Mouse (Mus musculus): ENCODE results near the gene Nfatc3. TPM values are rescaled to one million over a fixed set of nuclear protein-coding genes. Genes with fewer than 3 reads are reported as not detected.
"Not testable (repeated sequence)": the region's sequence is repeated elsewhere in the genome, so short reads cannot be mapped to it uniquely, and the experiment has no call there.

Gene Nfatc3
- total RNA-seq (2021), result 10 to 100 TPM; 37.1 to 40.6 TPM
- long read RNA-seq, experiment 1, full-length matches to known transcripts, result 9 of 17 reads
- long read RNA-seq, experiment 1, partial matches to known transcripts, result 4 of 17 reads
- long read RNA-seq, experiment 1, other reads (novel, unspliced or antisense), result 4 of 17 reads
- long read RNA-seq, experiment 2, full-length matches to known transcripts, result 9 of 23 reads
- long read RNA-seq, experiment 2, partial matches to known transcripts, result 5 of 23 reads
- long read RNA-seq, experiment 2, other reads (novel, unspliced or antisense), result 9 of 23 reads

DNA sequence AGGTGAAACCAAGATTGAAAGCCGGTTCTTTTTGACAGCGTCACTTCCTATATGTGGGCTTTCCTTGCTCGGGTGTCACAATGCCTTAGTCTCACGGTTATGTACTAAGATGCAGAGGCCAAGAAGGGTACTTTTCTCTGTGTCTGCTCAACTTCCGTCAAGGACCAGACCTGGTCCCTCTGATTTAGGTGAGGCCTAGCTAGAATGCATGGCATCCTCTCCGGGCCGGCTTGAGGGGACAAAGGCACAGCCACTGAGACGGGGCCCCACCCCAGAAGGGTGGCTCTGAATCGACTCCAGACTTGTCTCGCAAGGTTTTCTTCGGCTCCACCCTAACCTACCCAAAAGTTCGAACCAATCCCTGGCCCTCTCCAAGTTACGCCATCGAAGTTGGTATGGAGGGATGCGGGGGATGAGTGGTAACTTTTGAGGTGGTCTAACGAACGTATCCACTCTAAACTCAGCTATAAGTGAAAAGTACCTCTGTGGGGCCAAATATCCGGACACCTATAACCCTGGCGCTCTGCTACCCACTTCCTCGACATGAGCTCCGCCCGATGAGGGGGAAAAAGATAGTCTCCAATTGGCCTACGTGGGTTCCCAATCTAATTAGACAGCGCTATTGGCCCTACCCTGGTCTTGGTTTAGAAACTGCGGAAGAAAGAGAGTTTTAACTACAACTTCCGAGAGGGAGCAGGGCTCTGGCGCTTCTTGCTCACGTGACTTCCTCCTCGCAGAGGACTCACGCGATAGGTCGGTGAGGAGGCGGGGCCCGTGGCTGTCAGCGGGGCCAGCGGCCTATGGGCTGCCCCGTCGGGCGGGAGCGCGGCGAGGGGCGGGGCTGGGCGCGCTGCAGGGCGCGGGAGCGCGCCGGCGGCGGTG lies at the start of gene Nfatc3:
Gene Nfatc3, plus strand, starts transcription at position 110 of the 882 bp plus-strand sequence.
- peak; percentile 92 to 97 for DNase-seq (ENCODE audit: low spot score in 2 of 2)

GRCm38 (mm10) chr8:106010748-106011642 lies 47.6 kb upstream of the Nfatc3 start:
- DNase-seq (ENCODE audit: low spot score in 2 of 2), result peak; percentile 80 to 93

DNA sequence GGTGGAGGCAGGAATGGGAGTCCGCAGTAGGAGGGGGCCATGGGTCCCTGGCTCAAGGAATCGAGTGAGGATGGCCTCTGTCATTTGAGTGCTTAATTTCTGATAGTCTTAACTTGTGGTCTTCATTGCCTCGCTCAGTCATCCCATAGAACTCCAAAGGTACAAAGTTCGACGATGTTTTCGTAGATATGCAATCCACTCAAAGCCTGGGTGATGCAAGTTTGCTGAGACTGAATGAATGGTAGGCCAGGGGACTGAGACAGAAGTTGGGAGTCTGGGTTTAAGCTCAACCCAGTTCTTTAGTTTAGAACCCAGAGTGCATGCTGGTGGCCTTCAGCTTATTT lies 47.0 kb upstream of the Nfatc3 start, which contains the start of gene Ddx28:
Gene Ddx28, minus strand, starts transcription at position 240 of the 344 bp plus-strand sequence.
- no peak for DNase-seq (ENCODE audit: low spot score in 2 of 2)

DNA sequence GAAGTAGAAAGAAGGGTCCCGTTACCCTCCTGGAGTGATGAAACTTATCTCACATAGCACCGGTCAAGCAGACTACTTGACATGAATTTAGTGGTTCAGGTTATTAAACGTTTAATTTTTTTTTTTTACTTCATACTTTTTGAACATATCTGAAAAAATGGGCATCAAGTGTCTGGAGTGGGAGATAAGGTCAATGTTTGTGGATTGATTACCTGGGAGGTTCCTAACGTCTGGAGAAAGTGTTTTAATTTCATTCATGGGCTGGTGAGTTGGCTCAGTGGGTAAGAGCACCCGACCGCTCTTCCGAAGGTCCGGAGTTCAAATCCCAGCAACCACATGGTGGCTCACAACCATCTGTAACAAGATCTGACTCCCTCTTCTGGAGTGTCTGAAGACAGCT lies 46.4 kb upstream of the Nfatc3 start:
- not testable (repeated sequence) for DNase-seq (ENCODE audit: low spot score in 2 of 2)

GRCm38 (mm10) chr8:106016284-106016683 lies 42.4 kb upstream of the Nfatc3 start:
- no peak for DNase-seq (ENCODE audit: low spot score in 2 of 2)

DNA sequence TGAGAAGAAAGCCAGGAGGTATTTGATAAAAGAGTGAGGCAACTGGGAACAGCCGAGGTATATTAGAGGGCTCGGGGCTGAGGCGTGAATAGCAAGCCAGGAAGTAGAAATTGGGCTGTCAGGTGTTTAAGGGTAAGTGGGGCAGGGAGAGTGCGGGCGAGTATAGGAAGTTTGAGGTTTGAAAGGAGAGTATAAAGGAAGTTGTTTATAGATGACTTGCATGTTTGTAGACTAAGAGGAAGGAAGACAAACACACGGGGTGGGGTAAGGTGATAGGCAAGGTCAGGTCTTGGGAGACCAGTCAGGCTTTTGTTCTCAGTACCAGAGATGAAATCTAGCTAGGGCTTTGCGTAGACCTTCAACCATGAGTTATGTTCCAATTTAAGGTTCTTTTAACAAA lies 41.5 kb upstream of the Nfatc3 start:
- DNase-seq (ENCODE audit: low spot score in 2 of 2), result no peak

DNA sequence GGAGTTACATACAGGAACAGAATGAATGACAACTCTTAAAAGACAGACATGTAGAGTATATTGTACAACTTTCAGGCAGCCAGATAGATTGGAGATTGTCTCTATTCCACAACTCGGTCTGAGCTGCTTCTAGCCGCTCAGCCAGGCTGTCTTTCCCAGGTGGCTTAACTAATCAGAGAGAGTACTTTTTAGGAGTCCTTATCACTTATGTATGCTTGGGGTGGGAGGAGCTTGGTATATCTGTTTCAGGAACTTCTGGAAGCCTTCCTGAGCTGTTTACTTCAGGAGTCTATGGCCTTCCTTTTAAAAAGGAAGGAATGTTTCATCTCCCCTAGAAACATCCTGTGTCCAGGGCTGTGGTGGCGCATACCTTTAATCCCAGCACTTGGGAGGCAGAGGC lies 40.6 kb upstream of the Nfatc3 start:
- DNase-seq (ENCODE audit: low spot score in 2 of 2), result no peak

DNA sequence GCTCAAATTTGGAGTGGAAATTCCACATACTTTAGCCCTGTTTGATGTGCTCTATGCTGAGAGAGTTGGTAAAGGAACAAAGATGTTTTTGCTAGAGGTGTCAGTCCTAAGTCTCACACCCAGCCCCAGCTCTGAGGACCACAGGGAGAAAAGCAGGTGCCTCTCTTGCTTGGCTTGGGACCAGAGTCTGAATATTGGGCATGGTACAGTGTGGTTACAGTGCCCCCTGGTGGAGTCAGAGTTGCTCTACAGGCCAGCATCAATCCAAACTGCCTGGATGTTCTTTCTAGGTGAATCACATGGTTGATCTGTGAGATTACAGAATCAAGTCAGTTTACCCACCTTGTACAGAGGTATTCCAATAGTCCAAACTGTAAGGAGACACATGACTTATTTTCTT lies 36.2 kb upstream of the Nfatc3 start:
- DNase-seq (ENCODE audit: low spot score in 2 of 2), result peak; percentile 54 to 67

DNA sequence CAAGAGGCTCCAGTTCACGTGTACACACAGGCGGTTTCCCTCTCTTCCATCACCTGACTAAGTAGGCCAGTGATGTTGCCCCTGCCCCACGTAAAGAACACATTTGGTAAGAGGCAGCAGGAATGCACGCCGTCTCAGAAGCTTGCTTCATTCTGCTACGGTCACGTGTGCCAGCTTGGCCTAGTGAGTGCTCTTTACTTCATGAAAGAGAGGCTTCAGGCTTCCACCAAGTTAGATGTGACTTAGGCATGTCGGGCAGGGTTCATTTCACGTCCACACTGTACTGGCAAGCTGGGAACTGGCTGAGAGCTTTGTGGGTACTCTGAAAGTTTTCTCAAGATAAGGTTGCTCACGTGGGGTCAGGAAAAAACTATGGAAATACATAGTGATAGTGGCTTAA lies 19.9 kb upstream of the Nfatc3 start:
- DNase-seq (ENCODE audit: low spot score in 2 of 2), result no peak

GRCm38 (mm10) chr8:106039605-106040004 lies 19.0 kb upstream of the Nfatc3 start:
- DNase-seq (ENCODE audit: low spot score in 2 of 2), result no peak

DNA sequence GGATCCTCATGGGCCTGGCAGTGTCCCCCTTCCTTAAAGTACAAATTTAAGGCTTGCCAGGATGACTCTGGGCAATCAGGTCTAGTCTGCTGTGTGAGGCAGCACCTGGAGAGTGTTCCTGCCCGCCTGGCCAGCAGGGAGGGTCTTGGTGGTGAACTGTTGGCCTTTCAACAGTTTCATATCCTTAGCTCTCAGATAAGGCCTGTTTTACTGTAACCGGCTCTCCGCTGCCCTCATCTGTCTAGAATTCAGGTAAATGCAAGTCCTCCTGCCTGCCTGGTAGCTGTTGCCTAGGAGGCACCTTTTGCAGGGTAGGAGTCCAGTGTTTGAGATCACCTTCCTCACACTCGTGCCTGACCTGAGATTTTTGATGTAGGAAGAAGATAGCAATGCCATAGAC lies 18.4 kb upstream of the Nfatc3 start:
- DNase-seq (ENCODE audit: low spot score in 2 of 2), result no peak

DNA sequence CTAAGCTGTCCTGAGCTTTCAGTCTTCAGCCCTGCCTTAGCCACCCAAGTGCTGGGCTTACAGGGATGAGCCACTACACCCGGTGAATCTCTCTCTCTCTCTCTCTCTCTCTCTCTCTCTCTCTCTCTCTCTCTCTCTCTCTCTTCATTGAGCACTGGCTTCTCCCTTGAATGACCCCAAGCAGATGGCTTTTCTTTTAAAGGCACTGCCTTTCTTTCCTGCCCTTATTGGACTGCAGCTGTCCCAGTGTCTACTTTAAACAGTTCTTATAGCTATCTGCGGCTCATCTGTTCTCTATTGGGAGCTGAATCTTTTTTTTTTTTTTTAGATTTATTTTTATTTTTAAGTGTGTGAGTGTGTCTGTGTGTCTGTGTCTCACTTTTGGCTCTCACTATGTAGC lies 15.6 kb upstream of the Nfatc3 start:
- no peak for DNase-seq (ENCODE audit: low spot score in 2 of 2)

DNA sequence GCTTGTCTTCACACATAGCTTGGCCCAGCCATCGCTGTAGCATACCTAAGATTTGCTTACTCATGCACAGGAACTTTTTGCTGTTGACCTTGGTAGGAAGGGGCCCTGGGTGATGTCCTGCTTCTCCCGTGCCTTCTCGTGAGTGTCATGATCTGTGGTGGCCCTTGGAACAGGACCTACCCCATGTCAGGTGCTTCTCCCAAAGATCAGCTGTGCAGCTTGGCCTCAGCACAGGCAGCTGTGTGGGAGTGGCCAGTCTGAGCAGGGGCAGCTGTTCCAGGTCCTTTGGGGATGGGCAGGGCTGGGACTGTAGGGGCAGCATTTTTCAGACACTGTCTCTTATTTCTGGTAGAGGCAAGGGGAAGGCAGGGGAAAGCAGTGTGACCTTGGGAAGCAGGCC lies 14.5 kb upstream of the Nfatc3 start:
- peak in 1 of 2 experiments; percentile 61 for DNase-seq (ENCODE audit: low spot score in 2 of 2)

- DNase-seq (ENCODE audit: low spot score in 2 of 2), result no peak
Measured at GRCm38 (mm10) chr8:106046872-106047559, 11.6 kb upstream of the Nfatc3 start.

GRCm38 (mm10) chr8:106047854-106048630 lies 10.6 kb upstream of the Nfatc3 start:
- DNase-seq (ENCODE audit: low spot score in 2 of 2), result no peak

- no peak for DNase-seq (ENCODE audit: low spot score in 2 of 2)
Measured at GRCm38 (mm10) chr8:106049840-106050239, 8.8 kb upstream of the Nfatc3 start.

- DNase-seq (ENCODE audit: low spot score in 2 of 2), result no peak
Measured at GRCm38 (mm10) chr8:106051068-106051467, 7.6 kb upstream of the Nfatc3 start.

- no peak for DNase-seq (ENCODE audit: low spot score in 2 of 2)
Measured at GRCm38 (mm10) chr8:106052510-106053089, 6.0 kb upstream of the Nfatc3 start.

DNA sequence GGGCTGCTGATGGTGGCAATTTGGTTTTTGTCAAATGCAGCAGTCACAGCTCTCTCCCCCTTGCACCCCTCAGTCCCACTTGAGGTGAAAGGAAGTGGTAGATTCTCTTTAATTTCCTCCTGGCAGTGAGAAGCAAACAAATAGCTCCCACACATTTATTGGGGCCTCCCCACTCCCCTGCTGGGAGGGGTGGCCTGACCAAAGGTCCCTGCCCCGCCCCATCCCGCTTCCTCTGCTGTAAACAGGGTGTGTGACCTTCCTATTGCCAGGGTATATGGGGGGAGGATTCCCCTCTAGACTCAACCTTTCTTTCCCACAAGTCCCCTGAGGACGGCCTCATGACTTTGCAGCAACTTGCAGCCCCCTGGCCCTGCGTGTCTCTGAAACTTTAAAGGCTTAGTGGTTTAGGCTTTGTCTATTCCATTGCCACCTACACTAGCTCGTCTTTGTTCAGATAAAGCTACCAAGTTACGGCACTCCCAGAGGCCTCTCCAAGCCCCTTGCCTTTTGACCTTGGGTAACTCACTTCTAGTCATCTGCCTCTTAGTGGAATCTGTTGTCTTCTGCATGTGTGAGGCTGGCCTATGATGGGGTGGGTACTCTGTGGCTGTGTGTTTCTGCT lies 4.3 kb upstream of the Nfatc3 start:
- DNase-seq (ENCODE audit: low spot score in 2 of 2), result no peak
